Mouse (Mus musculus) adrenal gland, adult 2 months (tissue): Measurements from ENCODE around the gene Auts2. TPM values are rescaled to one million over a fixed set of nuclear protein-coding genes. Genes with fewer than 3 reads are reported as not detected.

Experiments used
- DNase-seq: peaks from one replicate; pipeline ENCODE4 v3.0.0; 2021
- polyA plus RNA-seq: library from polyadenylated mRNA; depleted of rRNA; stranded (reverse); fragments of >200 nt; gene quantifications from 2 replicates; pipeline ENCODE4 v1.2.3, GENCODE M21; 2012
- total RNA-seq, 2 experiments: library from RNA; stranded (reverse); gene quantifications; 2 replicates each; pipeline ENCODE4 v1.2.3; 2021

Gene Auts2
- total and polyA plus RNA-seq, 3 experiments = 20.2 to 51.6 (median 46.3) TPM

GRCm38 (mm10) chr5:131992268-131992667, 550.9 kb downstream of the Auts2 start:
- no peak for DNase-seq

DNA sequence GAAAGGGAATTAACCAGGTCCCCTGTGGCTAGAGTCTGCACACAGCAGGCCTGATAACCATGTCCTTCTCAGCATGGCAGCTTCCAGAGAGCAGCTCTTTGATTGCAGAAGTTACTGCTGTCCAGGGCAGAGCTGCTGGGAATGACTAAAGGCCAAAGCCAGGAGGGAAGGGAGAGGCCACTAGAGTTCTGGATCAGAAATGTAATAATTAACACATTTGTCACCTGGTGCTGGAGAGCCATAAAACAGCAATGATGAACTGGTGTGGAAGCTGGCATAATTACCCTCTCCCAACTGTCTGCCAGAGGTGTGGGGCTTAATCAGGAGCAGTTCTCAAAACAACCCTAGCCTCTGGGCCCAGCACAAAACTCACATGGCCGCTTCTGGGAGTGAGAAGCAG, 552.6 kb downstream of the Auts2 start:
- no peak for DNase-seq

- DNase-seq = no peak
These were observed 561.7 kb downstream of the Auts2 start for GRCm38 (mm10) chr5:131981451-131981850.

GRCm38 (mm10) chr5:131978939-131979338, 564.2 kb downstream of the Auts2 start:
- DNase-seq = no peak

DNA sequence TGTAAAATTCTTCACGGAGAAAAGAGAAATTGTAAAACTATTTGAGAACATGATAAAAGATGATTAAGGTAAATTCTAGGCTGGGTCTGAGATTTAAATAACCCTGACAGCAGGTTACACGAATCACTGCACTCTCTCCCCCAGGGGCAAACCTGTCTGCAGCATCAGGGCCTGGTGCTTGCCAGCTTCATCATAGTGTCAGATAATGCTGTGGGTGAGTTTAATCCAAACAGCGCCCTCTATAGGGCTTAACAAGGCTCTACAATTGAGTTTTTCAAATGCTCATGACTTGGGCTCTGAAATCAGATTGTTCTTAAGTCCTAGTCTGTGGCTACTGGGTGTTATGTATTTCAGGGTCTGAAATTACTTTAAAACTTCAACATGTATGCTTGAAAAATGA, 565.6 kb downstream of the Auts2 start:
- DNase-seq = no peak

- DNase-seq = peak; percentile 66
These were observed 571.2 kb downstream of the Auts2 start for GRCm38 (mm10) chr5:131971901-131972300.

DNA sequence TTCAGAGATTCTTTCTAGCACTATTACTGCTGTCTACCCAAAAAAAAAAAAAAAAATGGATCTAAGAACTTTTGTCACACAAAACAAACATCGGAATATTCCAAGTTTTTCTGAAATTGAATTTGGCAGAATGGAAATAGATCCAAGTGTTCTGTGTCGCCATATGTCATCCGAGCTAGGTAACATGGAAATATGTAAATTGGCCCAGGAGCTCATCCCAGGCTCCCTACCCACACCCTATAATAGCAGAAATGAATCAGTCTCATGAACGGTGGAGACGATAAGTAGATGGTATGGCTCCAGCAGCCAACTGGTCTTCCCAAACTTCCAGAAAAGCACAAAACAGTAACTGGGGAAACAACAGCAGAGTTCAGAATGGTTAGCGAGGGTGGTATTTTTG, 577.6 kb downstream of the Auts2 start:
- DNase-seq = no peak

DNA sequence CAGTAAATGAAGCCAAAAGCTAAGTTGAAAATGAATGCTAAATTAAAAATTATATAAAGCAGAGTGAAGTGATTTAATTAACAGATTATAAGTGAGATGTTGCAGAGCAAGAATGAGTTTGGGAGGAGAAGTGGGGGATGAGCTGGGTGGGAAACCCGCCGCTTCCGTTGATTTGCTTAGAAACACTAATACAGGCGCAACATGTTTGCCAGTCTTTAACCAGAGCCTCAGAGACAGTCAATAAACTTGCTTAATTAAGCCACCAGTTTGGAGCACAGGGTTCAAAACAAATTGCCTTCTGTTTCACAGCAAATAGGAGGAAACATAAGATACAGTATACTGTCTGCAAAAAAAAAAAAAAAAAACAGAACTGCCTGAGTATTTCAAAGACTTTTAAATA, 579.6 kb downstream of the Auts2 start:
- no peak for DNase-seq

GRCm38 (mm10) chr5:131961859-131962258, 581.3 kb downstream of the Auts2 start:
- peak; percentile 51 for DNase-seq

DNA sequence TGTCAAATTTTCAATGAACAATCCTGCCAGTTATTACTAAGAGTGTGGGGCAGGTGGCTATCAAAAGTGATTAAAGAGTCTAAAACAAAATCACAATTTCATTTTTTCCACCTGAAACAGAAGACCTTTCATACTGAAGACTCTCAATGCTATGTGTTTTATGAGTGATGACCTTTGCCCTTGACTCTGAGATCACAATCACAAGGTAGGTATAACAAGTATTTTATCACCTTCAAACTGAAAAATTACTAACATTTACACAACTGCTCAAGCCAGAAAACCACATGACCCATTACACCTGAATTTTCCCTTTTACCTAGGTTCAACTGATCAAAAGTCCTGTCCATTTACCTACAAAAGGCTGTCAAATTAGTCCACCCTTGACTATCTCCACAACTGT, 582.7 kb downstream of the Auts2 start:
- DNase-seq = no peak

- no peak for DNase-seq
These were observed 586.1 kb downstream of the Auts2 start for GRCm38 (mm10) chr5:131956998-131957397.

- no peak for DNase-seq
These were observed 587.1 kb downstream of the Auts2 start for GRCm38 (mm10) chr5:131956090-131956489.

DNA sequence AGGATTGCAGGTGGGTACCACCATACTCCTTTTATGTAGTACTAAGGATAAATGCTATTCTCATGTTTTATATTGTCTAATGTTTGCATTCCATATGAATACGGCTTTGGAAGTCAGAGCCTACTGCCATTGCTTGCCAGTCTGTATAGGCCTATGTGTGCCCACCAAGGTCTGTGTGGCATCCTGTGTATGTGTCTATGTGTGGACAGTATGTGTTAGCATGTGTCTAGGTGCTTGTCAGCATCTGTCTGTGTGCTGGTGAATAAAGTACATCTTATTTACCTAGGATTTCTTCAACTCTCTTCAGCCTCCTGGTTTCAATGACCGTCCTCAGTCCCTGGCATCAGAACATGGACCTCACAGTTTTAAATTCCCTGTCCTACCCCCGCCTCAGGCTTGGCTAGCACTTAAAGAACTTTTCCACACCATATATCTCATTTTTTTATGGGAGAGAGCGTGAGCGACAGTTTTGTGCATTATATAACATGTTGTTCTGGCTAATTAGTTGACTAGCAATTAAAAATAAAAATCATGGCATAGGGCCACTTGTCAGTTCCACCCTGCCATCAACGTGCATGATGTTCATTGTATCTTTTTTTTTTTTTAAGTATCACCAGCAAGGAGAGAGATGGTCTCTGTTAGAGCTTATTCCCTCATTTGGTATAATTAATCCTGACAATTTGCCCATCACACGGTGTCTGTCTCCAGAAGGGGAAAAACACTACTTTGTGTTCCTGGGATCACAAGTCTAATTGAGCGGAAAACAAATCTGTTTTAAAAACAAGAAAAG, 587.7 kb downstream of the Auts2 start:
- DNase-seq = no peak

- no peak for DNase-seq
These were observed 594.5 kb downstream of the Auts2 start for GRCm38 (mm10) chr5:131948571-131949151.

DNA sequence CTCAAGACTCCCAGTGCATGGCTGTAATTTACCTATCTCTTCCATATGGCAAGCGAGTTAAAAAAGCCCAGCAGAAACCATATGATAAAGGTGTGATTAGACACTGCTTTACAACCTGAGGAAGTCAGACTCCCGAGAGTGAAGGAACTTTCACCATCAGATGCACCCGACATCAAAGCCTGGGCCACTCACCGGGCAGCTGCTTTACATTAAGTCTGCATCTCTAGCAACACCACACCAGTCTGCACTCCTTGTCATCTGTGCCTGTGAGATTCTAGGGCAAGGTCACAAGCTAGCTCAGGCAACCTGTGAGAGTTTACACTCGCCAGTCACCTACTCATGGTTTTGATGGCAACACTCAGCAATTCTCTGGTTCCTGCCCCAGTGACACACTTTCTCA, 596.3 kb downstream of the Auts2 start:
- DNase-seq = no peak

DNA sequence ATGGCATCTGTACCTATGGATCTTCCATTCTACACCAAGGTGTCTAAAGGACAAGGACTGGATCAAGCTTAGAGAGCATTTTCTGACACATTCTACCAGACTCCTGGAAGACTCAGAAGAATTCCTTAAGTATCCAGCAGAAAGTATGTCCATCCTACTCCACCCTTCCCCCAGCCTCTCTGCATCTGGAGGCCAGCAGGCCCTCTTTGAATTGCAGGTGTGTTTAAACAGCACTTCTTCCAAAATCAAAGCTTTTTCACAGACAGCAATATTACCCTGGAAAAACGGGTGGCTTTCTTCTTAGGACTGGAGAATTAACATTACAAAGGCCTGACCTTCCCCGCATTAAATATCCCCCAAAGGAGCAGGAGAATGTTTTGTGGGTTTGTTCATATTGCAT, 598.4 kb downstream of the Auts2 start:
- DNase-seq = no peak

DNA sequence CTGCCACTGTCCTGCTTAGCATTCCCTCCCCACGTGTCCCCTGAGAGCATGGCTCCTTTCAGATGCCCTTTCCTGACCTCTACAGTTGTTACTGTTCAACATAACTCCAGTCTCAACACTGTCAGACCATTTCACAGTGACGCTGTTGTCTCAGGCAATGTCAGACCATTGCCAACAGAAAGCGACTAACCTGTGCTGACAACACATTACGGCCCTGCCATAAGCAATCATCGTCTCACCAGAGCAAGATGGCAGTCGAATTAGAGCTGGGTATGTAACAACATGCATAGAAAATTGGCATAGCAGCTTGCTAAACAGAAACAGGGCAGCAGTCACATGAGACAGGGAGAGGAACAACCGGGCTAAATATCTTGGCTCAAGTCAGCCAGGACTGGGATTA, 614.4 kb downstream of the Auts2 start:
- DNase-seq = no peak

DNA sequence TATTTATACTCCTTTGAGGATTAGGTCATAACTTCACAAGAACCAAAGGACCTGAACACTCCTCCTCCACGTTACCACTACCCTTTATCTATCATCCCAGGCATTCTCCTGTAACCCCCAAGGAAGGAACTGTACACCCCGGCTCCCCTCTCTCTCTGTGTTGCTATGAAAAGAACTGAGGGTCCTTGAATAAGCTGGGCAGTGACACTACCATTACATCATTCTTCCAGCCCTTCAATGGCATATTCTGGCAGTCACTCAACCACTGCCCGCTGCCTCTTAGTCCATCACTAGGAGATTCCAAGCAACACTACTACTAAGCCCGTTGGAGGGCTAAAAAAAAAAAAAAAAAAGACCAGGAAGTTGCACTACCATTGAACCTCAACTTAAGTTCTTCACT, 620.4 kb downstream of the Auts2 start:
- peak; percentile 37 for DNase-seq

GRCm38 (mm10) chr5:131922118-131922517, 621.0 kb downstream of the Auts2 start:
- no peak for DNase-seq

- no peak for DNase-seq
These were observed 623.0 kb downstream of the Auts2 start for GRCm38 (mm10) chr5:131919983-131920777.

DNA sequence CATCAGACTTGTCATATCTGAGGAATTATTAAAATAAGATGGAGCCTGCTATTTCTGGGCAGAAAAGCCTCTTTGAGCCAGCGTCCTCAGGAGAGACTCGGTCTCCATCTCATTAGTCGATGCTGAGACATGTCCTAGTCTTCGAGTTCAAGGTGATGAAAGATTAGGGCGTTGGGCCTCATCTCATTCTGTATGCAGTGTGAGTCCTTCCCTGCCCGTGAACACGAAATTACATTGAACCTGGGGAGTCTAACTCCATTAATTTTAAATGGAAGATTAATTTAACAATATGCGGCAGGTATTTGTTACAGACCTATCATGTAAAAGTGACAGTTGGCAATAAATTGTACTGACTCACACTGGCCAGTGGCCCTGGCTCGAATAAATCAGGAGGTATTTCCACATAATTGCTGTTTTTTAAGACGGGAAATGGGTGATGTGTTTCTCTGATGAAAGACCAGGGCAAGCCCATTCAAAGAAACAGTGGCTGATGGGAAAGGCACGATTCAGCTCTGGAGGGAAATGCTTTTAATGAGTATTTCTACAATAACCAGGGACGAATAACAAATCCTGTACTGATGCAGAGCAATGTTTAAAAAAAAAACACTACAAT, 626.2 kb downstream of the Auts2 start:
- DNase-seq = peak; percentile 68

DNA sequence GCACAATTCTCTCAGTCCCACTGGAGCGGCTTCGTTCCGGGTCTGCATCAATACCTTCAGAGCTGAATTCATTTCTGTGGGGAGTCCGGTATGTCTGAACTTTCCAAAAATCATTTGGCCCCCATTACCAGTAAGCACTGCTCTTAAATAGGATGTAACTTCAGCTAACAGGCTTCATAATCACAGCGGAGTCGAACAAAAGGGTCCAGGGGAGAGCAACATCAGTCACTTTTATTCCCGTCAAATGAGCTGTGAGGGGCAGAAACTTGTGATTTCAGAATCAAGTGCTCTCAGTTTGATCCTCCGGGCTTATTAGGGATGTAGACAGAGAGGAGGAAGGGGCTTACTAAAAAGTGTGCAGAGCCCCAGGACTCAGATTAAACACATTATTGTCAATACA, 629.6 kb downstream of the Auts2 start:
- no peak for DNase-seq

DNA sequence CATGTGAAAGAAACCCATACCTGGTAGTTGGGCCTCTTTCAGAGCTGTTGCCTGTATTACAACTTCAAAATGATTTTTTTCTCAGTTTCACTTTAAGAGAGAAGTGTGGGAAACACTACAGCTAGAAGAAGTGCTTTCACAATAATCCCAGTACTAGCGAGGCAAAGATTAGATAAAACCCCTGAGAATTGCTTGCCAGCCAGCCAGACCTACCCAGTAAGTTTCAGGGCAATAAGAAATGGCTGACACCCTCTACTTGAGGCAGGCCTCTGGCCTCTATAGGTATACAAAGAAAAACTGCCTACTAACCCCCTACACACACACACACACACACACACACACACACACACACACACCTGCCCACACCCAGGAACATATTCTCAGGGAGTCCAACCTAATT, 630.2 kb downstream of the Auts2 start:
- DNase-seq = no peak
